Mouse (Mus musculus) cortical plate, adult 2 months (tissue): ENCODE measurements around the gene Tm9sf3. TPM values are rescaled to one million over a fixed set of nuclear protein-coding genes. Genes with fewer than 3 reads are reported as not detected.

ENCODE experiments used
- H3K27ac ChIP-seq: fragments of 200-500 bp; 2 replicates; pipeline ENCODE4 v1.5.1; 2012; ENCODE audit warnings: low read length, control low read depth, inconsistent platforms; ENCODE audit not compliant: insufficient read depth
- H3K4me1 ChIP-seq: fragments of 200-500 bp; 2 replicates; pipeline ENCODE4 v1.6.1; 2011; ENCODE audit warnings: low read length; ENCODE audit not compliant: control insufficient read depth, insufficient read depth
- H3K4me3 ChIP-seq: fragments of 200-500 bp; 2 replicates; pipeline ENCODE4 v1.5.1; 2011; ENCODE audit warnings: mild to moderate bottlenecking, low read length, control low read depth; ENCODE audit not compliant: insufficient read depth
- CTCF ChIP-seq: fragments of 200-500 bp; IDR thresholded peaks from 2 replicates; pipeline ENCODE4 v1.5.1; 2011; ENCODE audit warnings: mild to moderate bottlenecking, control low read depth, low read length; ENCODE audit not compliant: insufficient read depth; ENCODE audit errors: extremely low read depth
- POLR2A ChIP-seq: fragments of 200-500 bp; IDR thresholded peaks from 2 replicates; pipeline ENCODE4 v1.6.1; 2011; ENCODE audit warnings: mild to moderate bottlenecking, low read length, control low read depth; ENCODE audit not compliant: insufficient read depth; ENCODE audit errors: extremely low read depth
- polyA plus RNA-seq: library from polyadenylated mRNA; depleted of rRNA; stranded (reverse); fragments of >200 nt; gene quantifications from 2 replicates; pipeline ENCODE4 v1.2.3, GENCODE M21; 2012

Gene Tm9sf3
- polyA plus RNA-seq, 1 experiment = 90.5 TPM

- TF ChIP-seq POLR2A (no peak), CTCF (no peak)
- no peak overlapping the region for H3K27ac ChIP-seq
- no peaks in the 10 kb centered on the region for H3K4me1 ChIP-seq
- no peak overlapping the region for H3K4me3 ChIP-seq
These were observed 23.4 kb upstream of the Tm9sf3 start for GRCm38 (mm10) chr19:41287224-41287623.

GRCm38 (mm10) chr19:41284515-41284914 is 20.7 kb upstream of the Tm9sf3 start:
- no peak overlapping the region for H3K27ac ChIP-seq
- TF ChIP-seq CTCF (no peak), POLR2A (no peak)
- no peak overlapping the region for H3K4me3 ChIP-seq
- H3K4me1 ChIP-seq = no peaks in the 10 kb centered on the region

GRCm38 (mm10) chr19:41282718-41283117 is 18.9 kb upstream of the Tm9sf3 start:
- TF ChIP-seq CTCF = no peak
- TF ChIP-seq POLR2A = no peak
- Histone ChIP-seq H3K4me1 (no peaks in the 10 kb centered on the region), H3K27ac (no peak overlapping the region), H3K4me3 (no peak overlapping the region)

GRCm38 (mm10) chr19:41282216-41282615 is 18.4 kb upstream of the Tm9sf3 start:
- H3K4me1 ChIP-seq = no peaks in the 10 kb centered on the region
- TF ChIP-seq CTCF (no peak), POLR2A (no peak)
- no peak overlapping the region for H3K4me3 ChIP-seq
- no peak overlapping the region for H3K27ac ChIP-seq

- H3K4me1 ChIP-seq = no peaks in the 10 kb centered on the region
- H3K27ac ChIP-seq = no peak overlapping the region
- H3K4me3 ChIP-seq = no peak overlapping the region
- TF ChIP-seq POLR2A = no peak
These were observed 16.0 kb upstream of the Tm9sf3 start for GRCm38 (mm10) chr19:41279724-41280244.

- Histone ChIP-seq H3K4me1 (no peaks in the 10 kb centered on the region), H3K27ac (no peak overlapping the region), H3K4me3 (no peak overlapping the region)
- no peak for TF ChIP-seq POLR2A
- no peak for TF ChIP-seq CTCF
These were observed 14.8 kb upstream of the Tm9sf3 start for GRCm38 (mm10) chr19:41278606-41279005.

- H3K4me3 ChIP-seq = no peak overlapping the region
- H3K4me1 ChIP-seq = no peaks in the 10 kb centered on the region
- TF ChIP-seq POLR2A (no peak), CTCF (no peak)
- no peak overlapping the region for H3K27ac ChIP-seq
These were observed 11.8 kb upstream of the Tm9sf3 start for GRCm38 (mm10) chr19:41275588-41275987.

- Histone ChIP-seq H3K4me3 (no peak overlapping the region), H3K27ac (no peak overlapping the region), H3K4me1 (no peaks in the 10 kb centered on the region)
- TF ChIP-seq CTCF (no peak), POLR2A (no peak)
These were observed 7.1 kb upstream of the Tm9sf3 start for GRCm38 (mm10) chr19:41270906-41271305.

GRCm38 (mm10) chr19:41270151-41270727 is 6.4 kb upstream of the Tm9sf3 start:
- no peaks in the 10 kb centered on the region for H3K4me1 ChIP-seq
- TF ChIP-seq POLR2A = no peak
- TF ChIP-seq CTCF = no peak
- no peak overlapping the region for H3K4me3 ChIP-seq
- no peak overlapping the region for H3K27ac ChIP-seq

GRCm38 (mm10) chr19:41266251-41266901 is 2.6 kb upstream of the Tm9sf3 start:
- TF ChIP-seq CTCF = no peak
- TF ChIP-seq POLR2A = no peak
- Histone ChIP-seq H3K27ac (no peak overlapping the region), H3K4me3 (no peak overlapping the region), H3K4me1 (no peaks in the 10 kb centered on the region)
